Mouse (Mus musculus) erythroblast, embryonic 14.5 days (primary cell): ENCODE measurements around the gene Itpr3.

ENCODE experiments used
- GATA1 ChIP-seq: IDR thresholded peaks from 2 replicates; pipeline ENCODE4 v1.6.1; 2012; ENCODE audit warnings: low read length, inconsistent platforms, mixed read lengths
- TAL1 ChIP-seq: IDR thresholded peaks from 3 replicates; pipeline ENCODE4 v1.6.1; 2012; ENCODE audit warnings: low read length, inconsistent platforms, mixed read lengths

GRCm38 (mm10) chr17:27121781-27122180, 64.7 kb downstream of the Itpr3 start:
- TF ChIP-seq GATA1 = no peak
- no peak for TF ChIP-seq TAL1
